Mouse (Mus musculus) heart, adult 2 months (tissue): ENCODE data around the gene Dicer1.

ENCODE experiments used
- CTCF ChIP-seq: fragments of 200-600 bp; IDR thresholded peaks from 2 replicates; pipeline ENCODE4 v1.8.1; 2022; ENCODE audit warnings: antibody characterized with exemption, mild to moderate bottlenecking, moderate library complexity
- POLR2A ChIP-seq: fragments of 200-500 bp; IDR thresholded peaks from 2 replicates; pipeline ENCODE4 v1.6.1; 2011; ENCODE audit warnings: mild to moderate bottlenecking, low read depth, low read length, control low read depth; ENCODE audit not compliant: insufficient read depth

GRCm38 (mm10) chr12:104718956-104719355 lies 32.8 kb downstream of the Dicer1 start:
- TF ChIP-seq POLR2A (no peak), CTCF (peak; percentile 33)
